Mouse (Mus musculus) heart, embryonic 13.5 days (tissue): ENCODE measurements around the gene Hnrnph2. TPM values are rescaled to one million over a fixed set of nuclear protein-coding genes. Genes with fewer than 3 reads are reported as not detected.

Source experiments
- ATAC-seq: fragments of 200-750 bp; cut with Nextera tagmentation; 2 replicates; pipeline ENCODE4 v1.8.0; 2017; ENCODE audit warnings: moderate TSS enrichment; ENCODE audit not compliant: insufficient number of reproducible peaks, low FRiP score, low TSS enrichment; ENCODE audit errors: extremely low read depth
- H3K27ac ChIP-seq: fragments of 300-500 bp; sonication (generic); replicated peaks from 2 replicates; pipeline ENCODE4 v1.5.1; 2015; ENCODE audit warnings: moderate library complexity, mild to moderate bottlenecking, inconsistent platforms
- H3K27me3 ChIP-seq: fragments of 300-500 bp; sonication (generic); replicated peaks from 2 replicates; pipeline ENCODE4 v1.6.1; 2015; ENCODE audit warnings: mild to moderate bottlenecking, inconsistent platforms
- H3K36me3 ChIP-seq: fragments of 300-500 bp; sonication (generic); 2 replicates; pipeline ENCODE4 v1.6.1; 2015; ENCODE audit warnings: mild to moderate bottlenecking, inconsistent platforms
- H3K4me1 ChIP-seq: fragments of 300-500 bp; sonication (generic); 2 replicates; pipeline ENCODE4 v1.6.1; 2015; ENCODE audit warnings: inconsistent platforms
- H3K4me2 ChIP-seq: fragments of 300-500 bp; sonication (generic); 2 replicates; pipeline ENCODE4 v1.6.1; 2015; ENCODE audit warnings: inconsistent platforms, mild to moderate bottlenecking, moderate library complexity
- H3K4me3 ChIP-seq: fragments of 300-500 bp; sonication (generic); 2 replicates; pipeline ENCODE4 v1.5.1; 2015; ENCODE audit warnings: moderate library complexity, mild to moderate bottlenecking, inconsistent platforms
- H3K9ac ChIP-seq: fragments of 300-500 bp; sonication (generic); 2 replicates; pipeline ENCODE4 v1.6.1; 2015; ENCODE audit warnings: inconsistent platforms, mild to moderate bottlenecking, moderate library complexity
- H3K9me3 ChIP-seq: fragments of 300-500 bp; sonication (generic); 2 replicates; pipeline ENCODE4 v1.6.1; 2016; ENCODE audit warnings: inconsistent platforms
- WGBS: fragments of 180-500 bp; shearing (Covaris S2); methylation state at CpG from one replicate; pipeline ENCODE4 v1.1.7; 2015; ENCODE audit warnings: mixed read lengths; 5-methylcytosine and 5-hydroxymethylcytosine counted together
- polyA plus RNA-seq: library from polyadenylated mRNA; unstranded; fragments of >200 nt; fragmentation: Nextera tagmentation; extraction: Ambion mirVana; gene quantifications from 2 replicates; pipeline ENCODE4 v1.2.1, GENCODE M21; 2015

Hnrnph2 gene
- 109 and 123 TPM in 2 replicates for polyA plus RNA-seq

- Histone ChIP-seq H3K9ac (peak within 1 kb of the TSS; percentile 84), H3K4me2 (peak within 1 kb of the TSS; percentile 71), H3K9me3 (no peaks in the 10 kb centered on the region), H3K4me1 (peaks cover 11% of the 10 kb centered on the region), H3K4me3 (peak within 1 kb of the TSS; percentile 61), H3K36me3 (0 out of 2 replicates have a peak, but pooled peaks cover 2% of the 10 kb centered on the region), H3K27ac (peak within 1 kb of the TSS; percentile 90), H3K27me3 (no peaks in the 10 kb centered on the region)
- 17% methylated on average over 33 of the region's 33 CpGs for WGBS
- ATAC-seq, result peak; percentile 92
These were observed at the start of gene Hnrnph2, which contains the start of gene Gla for GRCm38 (mm10) chrX:134600659-134601379. Hnrnph2 (plus strand) TSS chrX:134601179. Gla (minus strand) TSS chrX:134601125.

GRCm38 (mm10) chrX:134553326-134553725 lies 47.7 kb upstream of the Hnrnph2 start:
- no peaks in the 10 kb centered on the region for H3K27me3 ChIP-seq
- no peaks in the 10 kb centered on the region for H3K36me3 ChIP-seq
- no peaks in the 10 kb centered on the region for H3K4me1 ChIP-seq
- H3K4me2 ChIP-seq, result no peak overlapping the region
- 74% methylated on average over 4 of the region's 4 CpGs for WGBS
- H3K4me3 ChIP-seq, result no peak overlapping the region
- H3K9ac ChIP-seq, result no peak overlapping the region
- no peak overlapping the region for H3K27ac ChIP-seq
- H3K9me3 ChIP-seq, result no peaks in the 10 kb centered on the region
- no peak for ATAC-seq

GRCm38 (mm10) chrX:134554425-134554824 lies 46.6 kb upstream of the Hnrnph2 start:
- WGBS, result 62% methylated on average over 6 of the region's 6 CpGs
- no peaks in the 10 kb centered on the region for H3K9me3 ChIP-seq
- H3K36me3 ChIP-seq, result no peaks in the 10 kb centered on the region
- H3K9ac ChIP-seq, result no peak overlapping the region
- no peak overlapping the region for H3K27ac ChIP-seq
- H3K4me1 ChIP-seq, result no peaks in the 10 kb centered on the region
- no peak overlapping the region for H3K4me3 ChIP-seq
- H3K4me2 ChIP-seq, result no peak overlapping the region
- H3K27me3 ChIP-seq, result no peaks in the 10 kb centered on the region
- ATAC-seq, result no peak

- no peak overlapping the region for H3K4me2 ChIP-seq
- H3K27ac ChIP-seq, result no peak overlapping the region
- no peaks in the 10 kb centered on the region for H3K4me1 ChIP-seq
- no peak for ATAC-seq
- no peaks in the 10 kb centered on the region for H3K27me3 ChIP-seq
- no peaks in the 10 kb centered on the region for H3K36me3 ChIP-seq
- no peak overlapping the region for H3K4me3 ChIP-seq
- WGBS, result 58% methylated on average over 4 of the region's 4 CpGs
- no peaks in the 10 kb centered on the region for H3K9me3 ChIP-seq
- no peak overlapping the region for H3K9ac ChIP-seq
These were observed 36.7 kb upstream of the Hnrnph2 start for GRCm38 (mm10) chrX:134564326-134564725.

- H3K27ac ChIP-seq, result no peak overlapping the region
- H3K4me3 ChIP-seq, result no peak overlapping the region
- H3K36me3 ChIP-seq, result no peaks in the 10 kb centered on the region
- no peaks in the 10 kb centered on the region for H3K27me3 ChIP-seq
- H3K4me1 ChIP-seq, result no peaks in the 10 kb centered on the region
- H3K4me2 ChIP-seq, result no peak overlapping the region
- no peak overlapping the region for H3K9ac ChIP-seq
- no peaks in the 10 kb centered on the region for H3K9me3 ChIP-seq
- 68% methylated on average over 8 of the region's 8 CpGs for WGBS
- no peak for ATAC-seq
These were observed 34.3 kb upstream of the Hnrnph2 start for GRCm38 (mm10) chrX:134566536-134567222.

GRCm38 (mm10) chrX:134577896-134578295 lies 23.1 kb upstream of the Hnrnph2 start:
- H3K27ac ChIP-seq, result no peak overlapping the region
- ATAC-seq, result no peak
- no peak overlapping the region for H3K9ac ChIP-seq
- no peaks in the 10 kb centered on the region; the same call in 1 of the 2 replicates for H3K27me3 ChIP-seq
- H3K4me2 ChIP-seq, result no peak overlapping the region
- no peak overlapping the region for H3K4me3 ChIP-seq
- no peaks in the 10 kb centered on the region for H3K36me3 ChIP-seq
- WGBS, result 79% methylated on average over 4 of the region's 4 CpGs
- no peaks in the 10 kb centered on the region for H3K9me3 ChIP-seq
- no peaks in the 10 kb centered on the region for H3K4me1 ChIP-seq

GRCm38 (mm10) chrX:134580528-134581305 lies 20.3 kb upstream of the Hnrnph2 start:
- Histone ChIP-seq H3K36me3 (no peaks in the 10 kb centered on the region), H3K9me3 (no peaks in the 10 kb centered on the region), H3K4me1 (peaks cover 2% of the 10 kb centered on the region; the same call in 1 of the 2 replicates), H3K27ac (no peak overlapping the region), H3K9ac (no peak overlapping the region), H3K4me3 (no peak overlapping the region), H3K27me3 (no peaks in the 10 kb centered on the region), H3K4me2 (no peak overlapping the region)
- WGBS, result 73% methylated on average over 14 of the region's 14 CpGs
- no peak for ATAC-seq

GRCm38 (mm10) chrX:134582270-134582669 lies 18.7 kb upstream of the Hnrnph2 start:
- Histone ChIP-seq H3K4me1 (peaks cover 8% of the 10 kb centered on the region), H3K9ac (no peak overlapping the region), H3K36me3 (peaks cover 3% of the 10 kb centered on the region), H3K27ac (no peak overlapping the region), H3K27me3 (no peaks in the 10 kb centered on the region), H3K9me3 (no peaks in the 10 kb centered on the region), H3K4me2 (no peak overlapping the region), H3K4me3 (no peak overlapping the region)
- 70% methylated on average over 10 of the region's 11 CpGs for WGBS
- ATAC-seq, result no peak

GRCm38 (mm10) chrX:134582888-134583669 lies 17.9 kb upstream of the Hnrnph2 start, which contains the start of gene Btk:
Btk (minus strand) TSS chrX:134583570.
- WGBS, result 78% methylated on average over 10 of the region's 11 CpGs
- H3K27ac ChIP-seq, result no peak within 1 kb of the TSS

GRCm38 (mm10) chrX:134585103-134586002 lies 15.6 kb upstream of the Hnrnph2 start, which contains the start of gene Rpl36a:
Rpl36a (plus strand) TSS chrX:134585654.
- WGBS, result 16% methylated on average over 45 of the region's 45 CpGs
- H3K27me3 ChIP-seq, result no peaks in the 10 kb centered on the region

More at GRCm38 (mm10) chrX:134582888-134583669, 17.9 kb upstream of the Hnrnph2 start, which contains the start of gene Btk:
- H3K4me2 ChIP-seq, result no peak within 1 kb of the TSS
- peaks cover 8% of the 10 kb centered on the region for H3K4me1 ChIP-seq
- H3K9me3 ChIP-seq, result no peaks in the 10 kb centered on the region
- ATAC-seq, result no peak
- H3K4me3 ChIP-seq, result no peak within 1 kb of the TSS
- H3K36me3 ChIP-seq, result peaks cover 11% of the 10 kb centered on the region
- no peak within 1 kb of the TSS for H3K9ac ChIP-seq
- no peaks in the 10 kb centered on the region for H3K27me3 ChIP-seq

More at GRCm38 (mm10) chrX:134585103-134586002, 15.6 kb upstream of the Hnrnph2 start, which contains the start of gene Rpl36a:
- H3K4me3 ChIP-seq, result peak within 1 kb of the TSS; percentile 63
- peaks cover 28% of the 10 kb centered on the region for H3K36me3 ChIP-seq
- peak within 1 kb of the TSS; percentile 88 for H3K9ac ChIP-seq
- peak within 1 kb of the TSS; percentile 87 for H3K27ac ChIP-seq
- peak within 1 kb of the TSS; percentile 74 for H3K4me2 ChIP-seq
- H3K4me1 ChIP-seq, result peaks cover 8% of the 10 kb centered on the region
- no peaks in the 10 kb centered on the region for H3K9me3 ChIP-seq
- ATAC-seq, result peak; percentile 84
